Comparison of ENCODE assay signal across 22 mouse cellular contexts in the genomic region with DNA sequence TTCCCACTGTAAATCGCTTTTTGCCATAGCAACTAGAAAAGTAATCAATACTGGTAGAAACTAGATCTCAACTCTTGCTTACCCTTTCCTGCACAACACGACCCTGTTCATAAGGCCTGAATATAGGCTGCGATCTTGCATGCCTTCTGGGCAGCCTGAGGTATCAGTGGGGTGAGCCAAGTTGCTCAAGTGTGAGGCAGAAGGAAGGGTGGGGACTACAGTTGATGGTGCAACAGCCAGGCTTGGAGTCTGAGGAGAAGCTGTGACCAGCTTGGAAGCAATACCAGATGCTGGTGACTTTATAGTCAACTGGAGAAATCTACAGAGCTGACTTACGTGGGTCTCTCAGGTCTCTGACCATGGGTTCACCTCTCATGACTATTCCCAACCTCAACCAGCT.
"Had no signal": no experiment of that assay in that cellular context is flagged by ENCODE, and none has a peak within 500 bp of the region (broad histone marks: within the 10 kb centered on the region; RNA-seq: fewer than 3 reads in every experiment).

No protein-coding gene starts in this region.

- H3K4me1 ChIP-seq: limb, embryonic 12.5 days; limb, embryonic 15.5 days; midbrain, embryonic 10.5 days; midbrain, embryonic 13.5 days; stomach, embryonic 15.5 days had no signal

- H3K4me2 ChIP-seq: limb, embryonic 12.5 days; limb, embryonic 15.5 days; liver, embryonic 11.5 days; lung, embryonic 14.5 days; midbrain, embryonic 13.5 days; neural tube, embryonic 13.5 days; stomach, embryonic 15.5 days had no signal

- DNase-seq: kidney, adult 2 months; kidney, postnatal 36 days; left cerebral cortex, postnatal 4 days; liver, postnatal 0 days; lung, embryonic 14.5 days; lung, postnatal 10 days; retina, postnatal 1 day; right cerebral cortex, postnatal 25 days; spleen, adult 18-20 months; thymus, postnatal 25 days had no signal

- ATAC-seq: intestine, postnatal 0 days; liver, postnatal 0 days; midbrain, embryonic 13.5 days; midbrain, embryonic 16.5 days had no signal

- H3K9ac ChIP-seq: limb, embryonic 12.5 days; limb, embryonic 15.5 days; liver, embryonic 14.5 days; liver, postnatal 0 days; lung, embryonic 14.5 days; midbrain, embryonic 13.5 days; neural tube, embryonic 13.5 days; stomach, embryonic 15.5 days had no signal

- H3K27ac ChIP-seq: kidney, postnatal 0 days; limb, embryonic 12.5 days; limb, embryonic 15.5 days; liver, embryonic 14.5 days; midbrain, embryonic 10.5 days; midbrain, embryonic 13.5 days; neural tube, embryonic 13.5 days; stomach, embryonic 15.5 days had no signal

- H3K9me3 ChIP-seq: limb, embryonic 12.5 days; limb, embryonic 15.5 days; neural tube, embryonic 13.5 days; stomach, embryonic 15.5 days had no signal

- H3K27me3 ChIP-seq: limb, embryonic 12.5 days; limb, embryonic 15.5 days; midbrain, embryonic 13.5 days; neural tube, embryonic 13.5 days; stomach, embryonic 15.5 days had no signal

- H3K4me3 ChIP-seq: limb, embryonic 12.5 days; limb, embryonic 15.5 days; megakaryocyte, embryonic 14.5 days; midbrain, embryonic 10.5 days; midbrain, embryonic 13.5 days; neural tube, embryonic 13.5 days; stomach, embryonic 15.5 days had no signal

- H3K36me3 ChIP-seq: limb, embryonic 12.5 days; limb, embryonic 15.5 days; midbrain, embryonic 10.5 days; midbrain, embryonic 13.5 days; neural tube, embryonic 13.5 days; stomach, embryonic 15.5 days had no signal
